Mouse (Mus musculus) liver, postnatal 0 days (tissue): Measurements from ENCODE around the gene Il4ra. TPM values are rescaled to one million over a fixed set of nuclear protein-coding genes. Genes with fewer than 3 reads are reported as not detected.

Experiments
- ATAC-seq: fragments of 200-750 bp; cut with Nextera tagmentation; 2 replicates; pipeline ENCODE4 v1.8.0; 2017; ENCODE audit warnings: mild to moderate bottlenecking, moderate library complexity
- DNase-seq: peaks from one replicate; pipeline ENCODE4 v3.0.0-alpha.2; 2016
- H3K27ac ChIP-seq: fragments of 300-500 bp; sonication (generic); 2 replicates; pipeline ENCODE4 v1.5.1; 2014; ENCODE audit warnings: antibody characterized with exemption, moderate library complexity, mild to moderate bottlenecking, low read depth
- H3K27me3 ChIP-seq: fragments of 300-500 bp; sonication (generic); 2 replicates; pipeline ENCODE4 v1.6.1; 2014; ENCODE audit warnings: low read length, control low read depth, mixed read lengths; ENCODE audit not compliant: insufficient read depth
- H3K36me3 ChIP-seq: fragments of 300-500 bp; sonication (generic); replicated peaks from 2 replicates; pipeline ENCODE4 v1.6.1; 2014; ENCODE audit warnings: mild to moderate bottlenecking, control low read depth, low read length, moderate library complexity, mixed read lengths; ENCODE audit not compliant: insufficient read depth
- H3K4me1 ChIP-seq: fragments of 300-500 bp; sonication (generic); 2 replicates; pipeline ENCODE4 v1.6.1; 2014; ENCODE audit warnings: antibody characterized with exemption, mild to moderate bottlenecking, control low read depth; ENCODE audit not compliant: insufficient read depth
- H3K4me2 ChIP-seq: fragments of 300-500 bp; sonication (generic); 2 replicates; pipeline ENCODE4 v1.6.1; 2014; ENCODE audit warnings: low read depth, mild to moderate bottlenecking, low read length, moderate library complexity, mixed read lengths
- H3K4me3 ChIP-seq: fragments of 300-500 bp; sonication (generic); 2 replicates; pipeline ENCODE4 v1.5.1; 2014; ENCODE audit warnings: low read depth, low read length
- H3K9ac ChIP-seq: fragments of 300-500 bp; sonication (generic); replicated peaks from 2 replicates; pipeline ENCODE4 v1.6.1; 2014; ENCODE audit warnings: mild to moderate bottlenecking, moderate library complexity
- H3K9me3 ChIP-seq: fragments of 300-500 bp; sonication (generic); 2 replicates; pipeline ENCODE4 v1.6.1; 2016; ENCODE audit warnings: mild to moderate bottlenecking, control low read depth, low read length, mixed read lengths
- CTCF ChIP-seq: sonication (generic); IDR thresholded peaks from 2 replicates; pipeline ENCODE4 v1.5.1; 2016; ENCODE audit warnings: antibody characterized with exemption, low read depth
- EP300 ChIP-seq: IDR thresholded peaks from 2 replicates; pipeline ENCODE4 v1.6.1; 2016; ENCODE audit warnings: antibody characterized with exemption, low read depth, mild to moderate bottlenecking
- WGBS: fragments of 180-500 bp; shearing (Covaris S2); extraction: QIAGEN DNeasy Blood & Tissue Kit; methylation state at CpG from one replicate; pipeline ENCODE4 v1.1.7; 2014; ENCODE audit not compliant: insufficient replicate concordance; 5-methylcytosine and 5-hydroxymethylcytosine counted together
- polyA plus RNA-seq: library from polyadenylated mRNA; unstranded; fragments of >200 nt; fragmentation: Nextera tagmentation; extraction: Ambion mirVana; gene quantifications from 2 replicates; pipeline ENCODE4 v1.2.1, GENCODE M21; 2015

Gene Il4ra
- polyA plus RNA-seq, 1 experiment from 2014 or later, result 9.5 TPM

DNA sequence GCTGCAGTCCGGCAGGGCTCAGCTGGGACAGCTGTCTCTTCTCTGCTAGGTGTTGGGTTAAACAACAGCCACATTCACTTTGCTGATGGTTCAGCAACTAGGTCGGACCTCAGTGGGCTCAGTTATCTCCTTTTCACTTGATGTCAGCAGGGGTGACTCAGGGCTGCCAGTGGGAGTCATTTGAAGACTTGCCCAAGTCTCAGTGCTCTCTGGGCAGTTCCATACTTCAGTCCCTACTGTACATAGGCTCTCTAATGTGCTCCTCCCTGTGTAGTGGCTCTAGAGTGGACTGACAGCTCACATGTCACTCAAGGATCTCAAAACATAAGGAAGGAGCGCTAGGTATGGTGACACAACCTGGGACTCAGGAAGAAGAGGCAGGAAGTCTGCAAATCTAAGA, 8.4 kb upstream of the Il4ra start:
- DNase-seq (no peak), ATAC-seq (no peak)
- H3K4me1 ChIP-seq, result peaks cover 10% of the 10 kb centered on the region
- H3K4me2 ChIP-seq, result no peak overlapping the region
- no peaks in the 10 kb centered on the region for H3K9me3 ChIP-seq
- H3K27me3 ChIP-seq, result no peaks in the 10 kb centered on the region
- H3K27ac ChIP-seq, result no peak overlapping the region
- 47% methylated on average over 3 of the region's 3 CpGs for WGBS
- no peaks in the 10 kb centered on the region for H3K36me3 ChIP-seq
- H3K9ac ChIP-seq, result no peak overlapping the region
- no peak overlapping the region for H3K4me3 ChIP-seq
- TF ChIP-seq CTCF, result no peak
- TF ChIP-seq EP300, result no peak

DNA sequence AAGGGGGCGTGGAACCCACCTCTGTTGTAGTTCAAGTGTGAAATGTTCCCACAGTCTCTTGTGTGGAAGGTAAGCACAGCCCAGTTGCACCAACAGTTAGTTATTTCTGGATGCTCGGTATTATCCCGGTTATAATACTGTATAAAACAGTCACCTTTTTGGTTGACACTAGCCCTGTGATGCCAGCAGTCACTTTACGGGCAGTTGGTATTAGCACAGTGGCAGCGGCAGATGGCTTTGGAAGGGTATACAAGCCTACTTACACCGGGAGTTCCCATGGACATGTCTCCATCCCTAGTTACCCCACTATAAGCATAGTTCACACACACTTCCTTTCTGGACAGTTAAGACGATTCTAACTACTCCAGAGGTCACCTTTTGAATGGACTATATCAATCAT, 6.6 kb upstream of the Il4ra start:
- no peaks in the 10 kb centered on the region for H3K9me3 ChIP-seq
- no peak overlapping the region for H3K9ac ChIP-seq
- ATAC-seq (no peak), DNase-seq (no peak)
- 75% methylated on average over 7 of the region's 7 CpGs for WGBS
- H3K27ac ChIP-seq, result no peak overlapping the region
- no peak overlapping the region for H3K4me3 ChIP-seq
- H3K27me3 ChIP-seq, result no peaks in the 10 kb centered on the region
- H3K4me1 ChIP-seq, result peaks cover 13% of the 10 kb centered on the region
- H3K36me3 ChIP-seq, result no peaks in the 10 kb centered on the region
- H3K4me2 ChIP-seq, result no peak overlapping the region
- no peak for TF ChIP-seq CTCF
- TF ChIP-seq EP300, result no peak

DNA sequence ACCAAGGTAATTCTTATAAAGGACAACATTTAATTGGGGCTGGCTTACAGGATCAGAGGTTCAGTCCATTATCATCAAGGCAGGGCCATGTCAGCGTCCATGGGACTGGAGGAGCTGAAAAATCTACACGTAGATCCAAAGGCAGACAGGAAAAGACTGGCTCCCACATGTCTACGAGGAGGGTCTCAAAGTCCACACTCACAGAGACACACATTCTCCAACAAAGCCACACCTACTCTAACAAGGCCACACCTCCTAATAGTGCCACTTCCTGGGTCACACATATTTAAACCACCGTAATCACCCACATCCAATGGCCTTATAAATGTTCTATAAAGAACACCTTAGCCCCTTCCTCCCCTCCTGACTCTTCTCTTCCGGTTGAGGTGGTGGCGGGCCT, 5.2 kb upstream of the Il4ra start:
- Histone ChIP-seq H3K9me3 (no peaks in the 10 kb centered on the region), H3K36me3 (no peaks in the 10 kb centered on the region), H3K9ac (no peak overlapping the region), H3K4me1 (peaks cover 22% of the 10 kb centered on the region), H3K4me3 (no peak overlapping the region), H3K27me3 (no peaks in the 10 kb centered on the region), H3K4me2 (no peak overlapping the region), H3K27ac (no peak overlapping the region)
- 79% methylated on average over 6 of the region's 6 CpGs for WGBS
- no peak for ATAC-seq
- DNase-seq, result peak; percentile 2
- TF ChIP-seq EP300 (no peak), CTCF (no peak)

DNA sequence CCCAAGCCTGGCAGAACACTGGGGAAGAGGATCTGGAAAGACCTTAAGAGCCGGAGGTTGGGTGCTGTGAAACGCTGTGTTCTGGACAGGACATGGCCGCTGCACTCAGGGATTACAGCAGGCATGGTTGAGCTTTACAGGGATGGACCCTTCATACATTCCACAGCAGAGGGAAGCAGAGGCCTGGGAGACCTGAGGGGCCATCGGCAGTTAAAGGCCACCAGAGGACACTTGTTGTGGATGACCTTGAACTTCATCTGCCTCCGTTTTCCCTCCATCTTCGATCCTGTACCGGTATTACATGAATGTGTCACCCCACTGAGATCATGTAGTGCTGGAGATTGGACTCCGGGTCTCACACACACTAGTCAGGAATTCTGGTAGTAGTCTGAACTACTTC, 2.0 kb upstream of the Il4ra start:
- no peaks in the 10 kb centered on the region for H3K36me3 ChIP-seq
- H3K9me3 ChIP-seq, result no peaks in the 10 kb centered on the region
- H3K27ac ChIP-seq, result no peak overlapping the region; the same call in 1 of the 2 replicates
- no peak overlapping the region for H3K4me2 ChIP-seq
- ATAC-seq, result no peak
- no peak overlapping the region for H3K4me3 ChIP-seq
- no peaks in the 10 kb centered on the region for H3K27me3 ChIP-seq
- DNase-seq, result no peak
- no peak overlapping the region for H3K9ac ChIP-seq
- WGBS, result 75% methylated on average over 8 of the region's 8 CpGs
- TF ChIP-seq EP300, result no peak
- peaks cover 44% of the 10 kb centered on the region for H3K4me1 ChIP-seq

DNA sequence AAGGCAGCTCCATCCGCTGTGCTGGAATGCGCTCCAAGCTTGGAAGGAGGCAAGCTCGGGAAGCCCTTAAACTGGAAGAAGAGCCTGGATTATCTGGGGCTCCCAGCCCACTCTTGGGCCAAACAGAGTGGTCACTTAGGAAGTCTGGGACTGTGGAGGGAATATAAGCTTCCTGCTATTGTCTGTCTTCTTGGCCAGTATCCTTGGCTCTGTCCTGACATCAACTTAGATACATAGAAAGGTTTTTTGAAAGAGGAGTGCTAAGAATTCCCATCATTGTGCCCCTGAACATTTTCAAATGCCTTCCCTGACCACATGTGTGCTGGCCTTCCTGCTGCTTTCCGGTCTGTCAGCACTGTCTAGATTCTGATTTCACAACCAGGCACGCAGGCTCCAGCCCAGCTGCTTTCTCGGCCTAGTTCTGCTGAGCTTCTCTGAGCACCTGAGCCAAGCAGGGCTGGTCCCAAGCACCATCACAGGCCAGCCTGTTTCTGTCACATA, 989 bp upstream of the Il4ra start:
- H3K27ac ChIP-seq, result peak overlapping the region; percentile 95
- no peaks in the 10 kb centered on the region for H3K27me3 ChIP-seq
- WGBS, result 42% methylated on average over 6 of the region's 6 CpGs
- H3K9ac ChIP-seq, result peak overlapping the region; percentile 92; the same call in 1 of the 2 replicates
- H3K36me3 ChIP-seq, result no peaks in the 10 kb centered on the region
- H3K9me3 ChIP-seq, result no peaks in the 10 kb centered on the region
- no peak for TF ChIP-seq EP300
- TF ChIP-seq CTCF, result no peak
- H3K4me1 ChIP-seq, result peaks cover 54% of the 10 kb centered on the region
- H3K4me2 ChIP-seq, result peak overlapping the region; percentile 91
- ATAC-seq (peak; percentile 18; the same call in 1 of the 2 replicates), DNase-seq (peak; percentile 52)
- no peak overlapping the region for H3K4me3 ChIP-seq

DNA sequence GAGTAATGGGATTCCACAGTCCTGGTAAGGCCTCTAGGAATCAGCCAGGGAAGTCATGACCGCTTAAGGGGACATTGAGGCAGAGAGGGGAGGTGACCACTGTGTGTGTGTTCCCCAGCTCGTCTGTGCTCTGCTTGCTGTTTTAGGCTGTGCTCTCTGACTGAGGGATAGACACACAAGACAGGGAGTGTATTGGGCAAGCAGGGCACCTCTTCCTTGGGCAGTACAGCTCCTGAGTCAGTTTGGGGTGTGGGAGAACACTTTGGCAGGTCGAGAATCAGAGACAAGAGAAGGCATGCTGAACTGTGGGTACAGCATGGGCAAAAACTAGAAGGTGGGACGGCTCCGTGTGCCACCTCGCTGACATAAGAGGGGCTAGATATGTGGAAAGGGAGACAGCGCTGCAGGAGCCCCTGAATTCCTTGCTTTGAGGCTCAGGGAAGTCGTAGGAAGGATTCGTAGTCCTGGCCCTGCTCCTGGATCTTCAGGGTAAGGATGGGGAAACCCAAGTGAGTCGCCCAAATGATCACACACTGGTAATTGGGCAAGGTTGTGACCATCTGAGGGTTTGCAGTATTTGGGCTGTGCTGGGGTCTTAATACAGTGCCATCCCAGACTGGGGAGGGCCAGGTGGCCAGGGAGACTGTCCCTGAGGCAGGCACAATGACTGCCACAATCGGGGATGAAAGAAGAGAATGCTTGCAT, 1.1 kb downstream of the Il4ra start:
- ATAC-seq, result no peak
- Histone ChIP-seq H3K9ac (peak overlapping the region; percentile 92), H3K9me3 (no peaks in the 10 kb centered on the region), H3K4me3 (peak overlapping the region; percentile 90), H3K27ac (peak overlapping the region; percentile 95), H3K4me2 (peak overlapping the region; percentile 91), H3K4me1 (peaks cover 75% of the 10 kb centered on the region), H3K27me3 (no peaks in the 10 kb centered on the region), H3K36me3 (no peaks in the 10 kb centered on the region)
- TF ChIP-seq EP300, result no peak
- TF ChIP-seq CTCF, result no peak
- no peak for DNase-seq
- 53% methylated on average over 11 of the region's 11 CpGs for WGBS
